Mouse (Mus musculus) olfactory bulb, adult 2 months (tissue): ENCODE results near the gene Vangl1.

Experiments used
- CTCF ChIP-seq: fragments of 200-500 bp; IDR thresholded peaks from 2 replicates; pipeline ENCODE4 v1.5.1; 2012; ENCODE audit warnings: low read depth, mild to moderate bottlenecking, low read length, moderate library complexity; ENCODE audit not compliant: insufficient read depth
- POLR2A ChIP-seq: fragments of 200-500 bp; IDR thresholded peaks from 2 replicates; pipeline ENCODE4 v1.6.1; 2012; ENCODE audit warnings: mild to moderate bottlenecking, low read depth, low read length, moderate library complexity; ENCODE audit not compliant: insufficient read depth

- TF ChIP-seq CTCF = no peak
- TF ChIP-seq POLR2A = no peak
These were observed 65.6 kb downstream of the Vangl1 start for GRCm38 (mm10) chr3:102138899-102139298.
